Mouse (Mus musculus): ENCODE measurements at regions not wholly inside any gene's neighbourhood (a gene's known extent, or its start where the extent isn't known, plus 50 kb on each side); places are given as distances from the start of the nearest gene placed in this dataset.

- no peak for TF ChIP-seq CTCF (IDR thresholded peaks at IDR 0.05; ENCODE audit: extremely low read depth, insufficient read depth, insufficient read length, insufficient replicate concordance)
- TF ChIP-seq POLR2A (IDR thresholded peaks at IDR 0.05; ENCODE audit: low read depth, low read length) = no peak
These were observed 172.5 kb downstream of the Gm5426 start for GRCm38 (mm10) chr10:96308713-96309445.

Data from spleen, adult 2 months (tissue).